Mouse (Mus musculus) duodenum, adult 2 months (tissue): ENCODE data around the gene Lypd8. TPM values are rescaled to one million over a fixed set of nuclear protein-coding genes. Genes with fewer than 3 reads are reported as not detected.

Source experiments
- polyA plus RNA-seq: library from polyadenylated mRNA; depleted of rRNA; stranded (reverse); fragments of >200 nt; gene quantifications from 2 replicates; pipeline ENCODE4 v1.2.3, GENCODE M21; 2012; ENCODE audit warnings: low replicate concordance; rRNA removed

The Lypd8 gene
- polyA plus RNA-seq = 2,190 and 2,729 TPM in 2 replicates

DNA sequence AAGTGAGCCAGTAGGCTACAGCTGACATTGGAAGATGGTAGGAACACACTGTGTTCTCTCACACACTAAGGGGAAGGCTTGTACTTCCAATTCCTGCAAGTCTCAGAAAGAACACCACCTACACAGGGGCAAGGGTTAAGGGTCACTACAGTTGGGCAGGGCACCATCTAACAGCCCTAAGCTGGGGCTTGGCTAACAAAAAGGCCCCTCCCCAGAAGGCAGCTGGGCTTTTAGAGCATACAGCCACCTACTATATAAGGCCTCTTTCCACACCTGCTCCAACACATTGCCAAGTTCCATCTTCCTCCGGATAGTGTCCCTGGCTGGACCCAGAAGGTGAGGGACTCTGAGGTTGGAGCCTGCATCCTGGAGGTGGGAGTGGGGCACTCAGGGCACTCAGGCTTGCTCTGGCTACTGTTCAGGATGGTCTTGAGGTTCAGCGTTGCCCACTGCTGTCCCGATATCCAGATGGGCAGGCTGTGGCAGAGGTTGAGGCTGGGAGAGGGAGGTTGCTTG is at the start of gene Lypd8:
Lypd8 (plus strand) TSS at position 281 of the 516 bp plus-strand sequence.

DNA sequence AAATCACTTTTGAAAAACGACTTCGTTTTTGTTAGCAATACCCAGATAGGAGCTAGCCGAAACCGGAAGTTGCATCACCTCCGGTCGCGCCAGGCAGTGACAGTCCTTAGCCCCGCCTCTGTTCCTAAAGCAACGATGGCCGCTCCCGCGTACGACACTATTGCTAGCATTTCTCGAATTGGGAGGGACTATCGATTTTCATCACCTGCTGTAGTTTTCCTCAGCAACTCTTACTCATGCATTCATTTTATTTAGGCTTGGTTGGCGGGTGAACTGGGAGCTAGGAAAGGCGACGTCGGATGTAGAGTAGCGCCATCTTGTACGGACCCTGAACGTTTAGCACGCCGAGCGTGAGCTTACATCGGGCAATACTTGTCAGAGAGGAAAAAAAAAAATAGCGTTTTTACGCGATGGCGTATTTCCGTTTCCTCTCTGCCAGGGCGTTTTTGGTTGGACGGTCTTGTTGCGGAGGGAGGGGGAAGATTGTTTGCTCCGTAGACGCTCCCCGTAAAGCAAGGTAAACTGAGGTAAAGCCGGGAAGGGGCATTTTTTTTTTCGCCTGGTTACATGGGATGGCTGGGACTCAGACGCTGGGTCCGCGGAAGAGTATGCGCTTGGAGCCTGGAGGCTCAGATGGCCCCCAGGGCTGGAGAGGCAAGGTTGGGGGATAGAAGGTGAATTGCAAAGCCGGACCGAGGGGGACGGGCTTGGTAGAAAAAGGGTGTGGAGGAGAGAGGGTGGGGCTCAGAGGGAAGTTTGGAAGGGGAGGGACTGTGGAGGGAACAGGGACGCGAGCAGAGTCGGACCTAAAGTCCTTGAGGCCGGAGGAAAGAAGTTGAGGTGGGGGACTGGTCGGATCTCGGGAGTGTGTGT is 48.3 kb upstream of the Lypd8 start, which contains the start of the genes Zfp672 and Sh3bp5l:
Zfp672 (minus strand) TSS at position 64 of the 873 bp plus-strand sequence.
Sh3bp5l (plus strand) TSS at position 449 of the 873 bp plus-strand sequence.

DNA sequence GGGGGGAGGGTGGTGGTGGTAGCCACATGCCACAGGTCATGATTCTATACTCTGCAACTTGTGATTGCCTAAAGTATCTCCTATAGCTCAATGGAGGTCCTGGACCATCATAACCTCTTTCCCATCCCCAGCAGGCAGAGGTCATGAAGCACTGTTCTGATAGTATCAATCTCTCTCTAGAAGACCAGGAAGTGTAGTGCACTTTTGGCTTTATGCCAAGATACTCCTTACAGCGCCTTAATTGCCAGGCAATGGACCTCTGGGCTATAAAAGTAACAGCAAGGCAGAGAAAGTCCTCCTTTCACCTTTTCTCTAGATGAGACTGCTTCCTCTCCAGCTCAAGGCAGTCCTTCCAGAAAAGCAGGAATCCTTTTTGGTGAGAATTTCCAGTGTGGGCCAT is 42.0 kb downstream of the Lypd8 start, which contains the start of gene 1810065E05Rik:
1810065E05Rik (plus strand) TSS at position 297 of the 400 bp plus-strand sequence.

DNA sequence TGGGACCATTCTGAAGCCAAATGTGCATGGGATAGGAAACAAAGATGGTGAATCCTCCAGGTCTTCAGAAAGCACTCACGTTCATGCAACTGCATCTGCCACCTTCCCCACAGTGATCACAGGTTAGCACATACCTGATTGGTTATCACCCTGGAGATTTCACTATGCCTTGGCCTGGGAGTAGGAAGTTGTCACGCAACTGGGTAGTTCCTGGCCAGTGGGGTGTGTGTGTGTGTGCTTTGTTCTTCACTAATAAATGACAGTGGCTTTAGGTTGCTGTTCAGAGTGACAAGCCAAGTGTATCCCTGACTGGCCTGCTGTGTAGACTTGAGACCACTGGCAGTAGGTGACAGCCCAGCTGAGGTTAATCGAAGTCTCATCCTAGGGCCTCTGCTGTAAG is 53.4 kb downstream of the Lypd8 start, which contains the start of gene Gm12253:
Gm12253 (plus strand) TSS at position 301 of the 400 bp plus-strand sequence.

Other genes with a start within 250 kb of the Lypd8 start
- gene Gemin5, start 210.5 kb upstream of the Lypd8 start, polyA plus RNA-seq = 2.5 and 3.2 TPM in 2 replicates
- gene Mrpl22, start 207.4 kb upstream of the Lypd8 start, polyA plus RNA-seq = 14.3 and 34.9 TPM in 2 replicates
- gene Igtp, start 179.5 kb upstream of the Lypd8 start, polyA plus RNA-seq = 7.0 and 18.1 TPM in 2 replicates
- 4.8 and 9.8 TPM in 2 replicates for gene Irgm2, start 179.4 kb upstream of the Lypd8 start, polyA plus RNA-seq
- gene 4930438A08Rik, start 104.2 kb upstream of the Lypd8 start, polyA plus RNA-seq = 0.23 and 0.36 TPM in 2 replicates
- 16.8 and 30.1 TPM in 2 replicates for gene Zfp692, start 72.0 kb upstream of the Lypd8 start, polyA plus RNA-seq
- 15.2 and 25.8 TPM in 2 replicates for gene Zfp672, start 48.7 kb upstream of the Lypd8 start, polyA plus RNA-seq
- 24.8 and 27.7 TPM in 2 replicates for gene Sh3bp5l, start 48.3 kb upstream of the Lypd8 start, polyA plus RNA-seq
- 0.90 TPM in 1 of 2 replicates, not detected in the other for gene 1810065E05Rik, start 42.1 kb downstream of the Lypd8 start, polyA plus RNA-seq
- not detected in 2 replicates for gene Gm12253, start 53.5 kb downstream of the Lypd8 start, polyA plus RNA-seq
- gene Lypd9, start 73.9 kb downstream of the Lypd8 start, polyA plus RNA-seq = not detected in 2 replicates
- gene Olfr30, start 83.2 kb downstream of the Lypd8 start, polyA plus RNA-seq = not detected in 2 replicates
- gene Olfr332, start 113.5 kb downstream of the Lypd8 start, polyA plus RNA-seq = not detected in 2 replicates
- gene Olfr331, start 123.5 kb downstream of the Lypd8 start, polyA plus RNA-seq = not detected in 2 replicates
- not detected in 2 replicates for gene Olfr330, start 155.8 kb downstream of the Lypd8 start, polyA plus RNA-seq
- gene Olfr329-ps, start 167.4 kb downstream of the Lypd8 start, polyA plus RNA-seq = not detected in 2 replicates
- gene Olfr328, start 176.6 kb downstream of the Lypd8 start, polyA plus RNA-seq = not detected in 2 replicates
- not detected in 2 replicates for gene Olfr224, start 191.5 kb downstream of the Lypd8 start, polyA plus RNA-seq
- not detected in 2 replicates for gene Olfr325, start 198.7 kb downstream of the Lypd8 start, polyA plus RNA-seq
- not detected in 2 replicates for gene Olfr324, start 216.1 kb downstream of the Lypd8 start, polyA plus RNA-seq
- 22.8 and 126 TPM in 2 replicates for gene 2210407C18Rik, start 237.0 kb downstream of the Lypd8 start, polyA plus RNA-seq